Mouse (Mus musculus) neural tube, embryonic 14.5 days (tissue): ENCODE results near the gene Galnt10. TPM values are rescaled to one million over a fixed set of nuclear protein-coding genes. Genes with fewer than 3 reads are reported as not detected.

ENCODE experiments used
- ATAC-seq: fragments of 200-750 bp; cut with Nextera tagmentation; 2 replicates; pipeline ENCODE4 v1.8.0; 2017; ENCODE audit warnings: low read depth, mild to moderate bottlenecking, moderate TSS enrichment, moderate library complexity
- H3K27ac ChIP-seq: fragments of 300-500 bp; sonication (generic); 2 replicates; pipeline ENCODE4 v1.5.1; 2014; ENCODE audit warnings: low read depth, mild to moderate bottlenecking, control low read depth, low read length, moderate library complexity, mixed read lengths
- H3K27me3 ChIP-seq: fragments of 300-500 bp; sonication (generic); 2 replicates; pipeline ENCODE4 v1.6.1; 2014; ENCODE audit warnings: low read length; ENCODE audit not compliant: control insufficient read depth, insufficient read depth
- H3K36me3 ChIP-seq: fragments of 300-500 bp; sonication (generic); 2 replicates; pipeline ENCODE4 v1.6.1; 2014; ENCODE audit warnings: low read length, mixed read lengths; ENCODE audit not compliant: control insufficient read depth, insufficient read depth
- H3K4me1 ChIP-seq: fragments of 300-500 bp; sonication (generic); 2 replicates; pipeline ENCODE4 v1.6.1; 2014; ENCODE audit warnings: low read length; ENCODE audit not compliant: control insufficient read depth, insufficient read depth
- H3K4me2 ChIP-seq: fragments of 300-500 bp; sonication (generic); 2 replicates; pipeline ENCODE4 v1.6.1; 2014; ENCODE audit warnings: mild to moderate bottlenecking, low read depth, low read length, control low read depth
- H3K4me3 ChIP-seq: fragments of 300-500 bp; sonication (generic); 2 replicates; pipeline ENCODE4 v1.5.1; 2014; ENCODE audit warnings: low read depth, low read length, control low read depth, mixed read lengths
- H3K9ac ChIP-seq: fragments of 300-500 bp; sonication (generic); replicated peaks from 2 replicates; pipeline ENCODE4 v1.6.1; 2014; ENCODE audit warnings: low read depth, mild to moderate bottlenecking, control low read depth, low read length, mixed read lengths
- H3K9me3 ChIP-seq: fragments of 300-500 bp; sonication (generic); 2 replicates; pipeline ENCODE4 v1.6.1; 2016; ENCODE audit warnings: low read length; ENCODE audit not compliant: control insufficient read depth
- WGBS: fragments of 180-500 bp; shearing (Covaris S2); extraction: QIAGEN DNeasy Blood & Tissue Kit; methylation state at CpG from one replicate; pipeline ENCODE4 v1.1.7; 2014; 5-methylcytosine and 5-hydroxymethylcytosine counted together
- polyA plus RNA-seq: library from polyadenylated mRNA; unstranded; fragments of >200 nt; fragmentation: Nextera tagmentation; extraction: Ambion mirVana; gene quantifications from 2 replicates; pipeline ENCODE4 v1.2.1, GENCODE M21; 2014

The Galnt10 gene
- polyA plus RNA-seq: 4.5 and 8.4 TPM in 2 replicates

GRCm38 (mm10) chr11:57645018-57645559 lies at the start of gene Galnt10:
TSS of gene Galnt10 (plus strand) at chr11:57645442.
- H3K9me3 ChIP-seq: no peaks in the 10 kb centered on the region
- H3K27me3 ChIP-seq: no peaks in the 10 kb centered on the region; the same call in 1 of the 2 replicates
- peak; percentile 89 for ATAC-seq
- H3K4me1 ChIP-seq: peaks cover 11% of the 10 kb centered on the region; the same call in 1 of the 2 replicates
- peak within 1 kb of the TSS; percentile 66 for H3K4me3 ChIP-seq
- peak within 1 kb of the TSS; percentile 68 for H3K9ac ChIP-seq
- peak within 1 kb of the TSS; percentile 95 for H3K4me2 ChIP-seq
- no peaks in the 10 kb centered on the region for H3K36me3 ChIP-seq
- WGBS: under 1% methylated on average over 32 of the region's 60 CpGs
- peak within 1 kb of the TSS; percentile 74 for H3K27ac ChIP-seq

GRCm38 (mm10) chr11:57595899-57596298 lies 49.3 kb upstream of the Galnt10 start:
- H3K9ac ChIP-seq: no peak overlapping the region
- WGBS: 66% methylated on average over 5 of the region's 5 CpGs
- no peaks in the 10 kb centered on the region for H3K9me3 ChIP-seq
- H3K27me3 ChIP-seq: no peaks in the 10 kb centered on the region
- no peaks in the 10 kb centered on the region for H3K36me3 ChIP-seq
- H3K4me1 ChIP-seq: peaks cover 6% of the 10 kb centered on the region
- no peak overlapping the region for H3K27ac ChIP-seq
- no peak overlapping the region for H3K4me2 ChIP-seq
- ATAC-seq: no peak
- H3K4me3 ChIP-seq: no peak overlapping the region

GRCm38 (mm10) chr11:57598161-57598560 lies 47.1 kb upstream of the Galnt10 start:
- no peaks in the 10 kb centered on the region for H3K27me3 ChIP-seq
- peaks cover 9% of the 10 kb centered on the region for H3K4me1 ChIP-seq
- no peaks in the 10 kb centered on the region for H3K36me3 ChIP-seq
- 55% methylated on average over 5 of the region's 5 CpGs for WGBS
- H3K9me3 ChIP-seq: no peaks in the 10 kb centered on the region
- no peak overlapping the region for H3K4me2 ChIP-seq
- H3K27ac ChIP-seq: no peak overlapping the region
- H3K4me3 ChIP-seq: no peak overlapping the region
- no peak overlapping the region for H3K9ac ChIP-seq
- ATAC-seq: no peak; the same call in 1 of the 2 replicates

DNA sequence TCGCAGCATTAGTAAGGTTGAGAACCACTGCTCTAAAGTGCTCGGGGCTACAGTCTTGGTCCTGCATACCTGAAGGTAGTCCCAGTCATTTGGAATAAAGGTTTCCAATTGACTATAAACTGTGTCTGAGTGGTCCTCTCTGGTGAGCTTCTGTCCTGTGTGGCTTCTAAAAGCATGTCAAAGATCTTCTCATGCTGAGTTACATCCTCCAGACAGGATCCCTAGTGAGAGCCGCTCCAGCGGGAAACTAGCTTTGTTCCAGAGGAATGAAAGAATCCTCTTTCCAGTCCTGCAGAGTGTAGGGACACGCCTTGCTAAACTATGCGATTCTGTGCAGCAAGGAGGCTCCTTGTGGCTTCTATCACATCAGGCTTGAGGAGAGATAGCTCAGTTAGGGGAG lies 45.9 kb upstream of the Galnt10 start:
- ATAC-seq: no peak
- peaks cover 9% of the 10 kb centered on the region for H3K4me1 ChIP-seq
- no peaks in the 10 kb centered on the region for H3K36me3 ChIP-seq
- no peaks in the 10 kb centered on the region for H3K9me3 ChIP-seq
- no peaks in the 10 kb centered on the region for H3K27me3 ChIP-seq
- no peak overlapping the region for H3K4me2 ChIP-seq
- H3K9ac ChIP-seq: no peak overlapping the region
- H3K27ac ChIP-seq: no peak overlapping the region
- WGBS: 51% methylated on average over 6 of the region's 6 CpGs
- H3K4me3 ChIP-seq: no peak overlapping the region

DNA sequence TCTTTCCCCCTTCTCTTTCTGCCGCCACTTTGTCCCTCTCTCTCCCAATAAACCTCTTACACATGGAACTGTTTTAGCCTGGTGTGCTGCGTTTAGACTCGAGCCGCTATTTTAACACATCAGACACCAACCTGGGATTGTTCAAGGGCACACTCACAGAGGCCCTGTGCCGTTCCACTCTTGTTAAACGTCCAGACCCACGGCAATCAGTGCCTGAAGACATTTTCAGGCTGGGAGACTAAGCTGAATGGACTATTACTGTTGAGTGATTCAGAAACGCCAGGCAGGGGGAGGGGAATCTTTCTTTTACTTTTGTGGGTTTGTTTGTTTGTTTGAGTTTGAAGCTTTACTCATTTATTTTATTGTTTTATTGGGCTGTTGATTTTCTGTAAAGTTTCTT lies 45.1 kb upstream of the Galnt10 start:
- Histone ChIP-seq H3K27ac (no peak overlapping the region), H3K4me3 (no peak overlapping the region), H3K9me3 (no peaks in the 10 kb centered on the region), H3K27me3 (no peaks in the 10 kb centered on the region), H3K4me1 (peaks cover 12% of the 10 kb centered on the region), H3K4me2 (no peak overlapping the region), H3K9ac (no peak overlapping the region), H3K36me3 (no peaks in the 10 kb centered on the region)
- 16% methylated on average over 8 of the region's 8 CpGs for WGBS
- no peak for ATAC-seq

DNA sequence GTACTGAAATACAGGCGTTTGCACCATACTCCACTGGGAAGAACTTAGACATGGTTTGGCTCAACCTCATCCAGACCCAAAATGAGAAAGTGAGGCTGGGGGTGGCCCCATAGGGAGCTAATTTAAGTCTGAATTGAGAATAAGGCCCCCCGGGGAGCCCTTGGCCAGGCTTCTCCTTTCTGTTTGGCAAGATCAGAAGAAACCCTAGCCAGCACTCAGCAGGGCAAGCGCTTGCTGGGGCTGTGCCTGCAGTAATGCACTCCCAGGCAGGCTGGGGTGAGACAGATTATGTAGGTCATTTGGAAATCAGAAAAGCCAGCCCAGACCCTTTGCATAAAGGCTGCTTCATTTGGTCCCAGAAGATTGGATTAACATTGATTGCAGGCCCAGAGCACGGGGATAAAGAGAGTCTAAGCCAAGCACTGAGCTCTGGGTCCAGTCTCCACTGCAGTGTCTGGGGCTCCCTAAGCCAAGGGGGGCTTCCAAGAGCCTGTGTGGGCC lies 44.6 kb upstream of the Galnt10 start:
- H3K4me1 ChIP-seq: peaks cover 17% of the 10 kb centered on the region
- H3K27ac ChIP-seq: no peak overlapping the region
- H3K9me3 ChIP-seq: no peaks in the 10 kb centered on the region
- peak; percentile 79 for ATAC-seq
- H3K9ac ChIP-seq: no peak overlapping the region
- no peaks in the 10 kb centered on the region for H3K36me3 ChIP-seq
- H3K4me2 ChIP-seq: no peak overlapping the region
- 1% methylated on average over 4 of the region's 4 CpGs for WGBS
- no peak overlapping the region for H3K4me3 ChIP-seq
- no peaks in the 10 kb centered on the region for H3K27me3 ChIP-seq

DNA sequence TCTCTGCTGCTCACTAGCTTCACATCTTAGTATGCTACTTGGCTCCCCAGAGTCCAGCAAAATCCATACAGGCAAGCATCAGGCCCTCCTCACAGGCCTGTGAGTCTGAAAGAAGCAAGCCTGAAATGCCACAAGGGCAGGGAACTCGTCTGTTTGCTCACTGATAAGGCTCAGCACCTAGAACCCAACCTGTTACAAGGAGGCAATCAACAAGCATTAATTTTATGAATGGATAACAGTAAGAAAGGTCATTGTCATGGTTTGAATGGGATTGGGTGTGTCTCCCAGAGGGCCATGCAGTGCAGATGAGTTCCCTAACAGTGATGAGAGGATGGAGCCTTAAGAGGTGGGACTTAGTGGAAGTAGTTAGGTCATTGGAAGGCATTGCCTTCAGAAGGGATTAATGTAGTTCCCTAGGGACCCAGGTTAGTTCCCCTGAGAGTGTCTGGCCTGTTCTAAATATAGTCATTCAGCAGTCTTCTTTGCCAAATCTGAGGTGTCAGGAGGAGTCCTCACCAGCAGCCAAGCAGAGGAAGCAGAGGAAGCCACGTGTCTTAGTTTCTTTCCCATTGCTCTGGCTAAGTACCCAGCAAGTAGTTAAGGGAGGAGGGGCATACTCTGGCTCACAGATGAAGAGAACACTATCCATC lies 43.3 kb upstream of the Galnt10 start:
- Histone ChIP-seq H3K27ac (no peak overlapping the region), H3K36me3 (no peaks in the 10 kb centered on the region), H3K9ac (no peak overlapping the region), H3K9me3 (no peaks in the 10 kb centered on the region), H3K4me2 (no peak overlapping the region), H3K27me3 (no peaks in the 10 kb centered on the region), H3K4me1 (peaks cover 17% of the 10 kb centered on the region), H3K4me3 (no peak overlapping the region)
- ATAC-seq: no peak
- WGBS: 77% methylated on average over 2 of the region's 2 CpGs

DNA sequence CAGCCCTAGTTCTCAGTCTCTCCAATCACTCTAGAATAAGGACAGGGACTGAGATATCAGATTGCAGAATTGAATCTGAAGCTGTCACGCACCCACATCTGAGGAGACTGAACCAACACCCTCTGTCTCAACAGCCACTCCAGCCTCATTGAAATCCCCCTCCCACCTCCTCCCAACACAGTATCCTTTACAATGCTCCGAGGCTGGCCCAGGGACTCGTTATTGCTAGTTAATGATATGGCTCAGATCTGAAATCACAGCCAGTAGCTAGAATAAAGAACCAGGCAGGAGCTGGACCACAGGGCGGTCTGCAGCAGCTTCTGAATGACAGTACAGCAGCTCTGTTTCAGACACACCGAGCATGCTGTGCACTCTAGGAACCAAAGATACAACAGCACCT lies 40.2 kb upstream of the Galnt10 start:
- Histone ChIP-seq H3K9ac (no peak overlapping the region), H3K4me2 (no peak overlapping the region), H3K27ac (no peak overlapping the region), H3K4me1 (peaks cover 17% of the 10 kb centered on the region), H3K9me3 (no peaks in the 10 kb centered on the region), H3K36me3 (no peaks in the 10 kb centered on the region), H3K27me3 (no peaks in the 10 kb centered on the region), H3K4me3 (no peak overlapping the region)
- no peak for ATAC-seq
- 30% methylated on average over 5 of the region's 5 CpGs for WGBS

- Histone ChIP-seq H3K27ac (no peak overlapping the region), H3K4me1 (peaks cover 14% of the 10 kb centered on the region), H3K4me2 (no peak overlapping the region), H3K27me3 (no peaks in the 10 kb centered on the region), H3K9ac (no peak overlapping the region), H3K4me3 (no peak overlapping the region), H3K36me3 (no peaks in the 10 kb centered on the region), H3K9me3 (no peaks in the 10 kb centered on the region)
- ATAC-seq: no peak
- 78% methylated on average over 3 of the region's 3 CpGs for WGBS
Measured at GRCm38 (mm10) chr11:57605660-57606059, 39.6 kb upstream of the Galnt10 start.
